Mouse (Mus musculus) bone marrow, adult 2 months (tissue): ENCODE results near the gene Gm47791.

ENCODE experiments used
- CTCF ChIP-seq: fragments of 200-500 bp; IDR thresholded peaks from 2 replicates; pipeline ENCODE4 v1.5.1; 2011; ENCODE audit warnings: low read length, control low read depth; ENCODE audit not compliant: control insufficient read depth, insufficient read depth
- POLR2A ChIP-seq: fragments of 200-500 bp; IDR thresholded peaks from 2 replicates; pipeline ENCODE4 v1.6.1; 2011; ENCODE audit warnings: low read depth, mild to moderate bottlenecking, control low read depth, low read length, borderline replicate concordance; ENCODE audit not compliant: control insufficient read depth

GRCm38 (mm10) chr1:82793986-82794385 is 22.9 kb upstream of the Gm47791 start:
- TF ChIP-seq POLR2A (no peak), CTCF (no peak)
